In genomic region chr14:45492668-45493067, GRCm38 (mm10) we compare ENCODE assay signal across 10 mouse cellular contexts. TPM values are rescaled to one million over a fixed set of nuclear protein-coding genes. Genes with fewer than 3 reads are reported as not detected.
DNase-seq lines count a peak whose midpoint lies in the region; ATAC-seq and TF ChIP-seq lines count a peak whose summit lies in the region.
"Had no signal": no experiment of that assay in that cellular context is flagged by ENCODE, and none has a peak within 500 bp of the region (broad histone marks: within the 10 kb centered on the region; RNA-seq: fewer than 3 reads in every experiment).

No protein-coding gene starts in this region.

- in situ Hi-C loops in Patski (cut with MboI; ENCODE audit: low pct_unique_long_range_greater_than_20kb) = no loop called here

- no peak for ATAC-seq in heart, embryonic 16.5 days (replicated peaks; ENCODE audit: extremely low read depth, insufficient read depth, low FRiP score)
- ATAC-seq in liver, postnatal 0 days = no peak
- ATAC-seq in liver, embryonic 12.5 days = no peak
- ATAC-seq in Patski = no peak
- no peak for ATAC-seq in intestine, postnatal 0 days

- DNase-seq in heart, embryonic 10.5 days (ENCODE audit: low spot score) = no peak
- DNase-seq in liver, postnatal 0 days = no peak
- no peak for DNase-seq in Patski (ENCODE audit: low read depth, low spot score)
- no peak for DNase-seq in gastrocnemius, postnatal 25 days

- no peak overlapping the region for H3K4me3 ChIP-seq in heart, embryonic 16.5 days (ENCODE audit: low read length)
- no peak overlapping the region for H3K4me3 ChIP-seq in heart, embryonic 10.5 days
- no peak overlapping the region for H3K4me3 ChIP-seq in liver, postnatal 0 days (ENCODE audit: low read depth, low read length)
- H3K4me3 ChIP-seq in liver, embryonic 12.5 days = no peak overlapping the region
- no peak overlapping the region for H3K4me3 ChIP-seq in intestine, postnatal 0 days (ENCODE audit: low read depth, low read length)
- H3K4me3 ChIP-seq: hindbrain, embryonic 15.5 days; limb, embryonic 12.5 days; neural tube, embryonic 12.5 days had no signal

- WGBS in heart, embryonic 16.5 days = 96% methylated on average over 4 of the region's 4 CpGs
- WGBS in heart, embryonic 10.5 days = 91% methylated on average over 4 of the region's 4 CpGs
- WGBS in liver, postnatal 0 days (ENCODE audit: insufficient replicate concordance) = 80% methylated on average over 4 of the region's 4 CpGs
- 85% methylated on average over 4 of the region's 4 CpGs for WGBS in liver, embryonic 12.5 days (ENCODE audit: insufficient replicate concordance)
- 91% methylated on average over 4 of the region's 4 CpGs for whole genome bisulfite sequencing in intestine, postnatal 0 days

- peak overlapping the region; percentile 64 for H3K27ac ChIP-seq in heart, embryonic 16.5 days (ENCODE audit: low read length)
- no peak overlapping the region for H3K27ac ChIP-seq in heart, embryonic 10.5 days
- H3K27ac ChIP-seq in liver, postnatal 0 days (ENCODE audit: low read depth) = peak overlapping the region; percentile 48; the same call in 1 of the 2 replicates
- H3K27ac ChIP-seq in liver, embryonic 12.5 days = no peak overlapping the region
- H3K27ac ChIP-seq in intestine, postnatal 0 days (ENCODE audit: low read depth, low read length) = peak overlapping the region; percentile 46; the same call in 1 of the 2 replicates
- H3K27ac ChIP-seq: hindbrain, embryonic 15.5 days; limb, embryonic 12.5 days; neural tube, embryonic 12.5 days had no signal

- POLR2A ChIA-PET in Patski (lab: Charles Lee) = interaction anchor here (2.0 kb wide), 1 partner anchor 14 kb away, joined by 4 read pairs; no protein-coding TSS in a partner anchor

- no peak overlapping the region for H3K9ac ChIP-seq in heart, embryonic 16.5 days (ENCODE audit: low read length)
- H3K9ac ChIP-seq in liver, postnatal 0 days (replicated peaks) = no peak overlapping the region
- H3K9ac ChIP-seq in liver, embryonic 12.5 days = no peak overlapping the region
- no peak overlapping the region for H3K9ac ChIP-seq in intestine, postnatal 0 days (ENCODE audit: low read depth, low read length)
- H3K9ac ChIP-seq: hindbrain, embryonic 15.5 days; limb, embryonic 12.5 days; neural tube, embryonic 12.5 days had no signal

- no peak overlapping the region for H3K4me2 ChIP-seq in heart, embryonic 16.5 days (ENCODE audit: low read depth, low read length)
- no peak overlapping the region for H3K4me2 ChIP-seq in liver, postnatal 0 days (ENCODE audit: low read depth, low read length)
- no peak overlapping the region for H3K4me2 ChIP-seq in liver, embryonic 12.5 days
- no peak overlapping the region for H3K4me2 ChIP-seq in intestine, postnatal 0 days (replicated peaks; ENCODE audit: low read depth)
- H3K4me2 ChIP-seq: hindbrain, embryonic 15.5 days; limb, embryonic 12.5 days; neural tube, embryonic 12.5 days had no signal

- peaks cover 13% of the 10 kb centered on the region for H3K4me1 ChIP-seq in heart, embryonic 16.5 days (ENCODE audit: control insufficient read depth, insufficient read depth, low read length)
- H3K4me1 ChIP-seq in heart, embryonic 10.5 days = peaks cover 5% of the 10 kb centered on the region; the same call in 1 of the 2 replicates
- peaks cover 3% of the 10 kb centered on the region; the same call in 1 of the 2 replicates for H3K4me1 ChIP-seq in liver, postnatal 0 days (ENCODE audit: insufficient read depth)
- H3K4me1 ChIP-seq in liver, embryonic 12.5 days = no peaks in the 10 kb centered on the region
- H3K4me1 ChIP-seq in intestine, postnatal 0 days (replicated peaks; ENCODE audit: control insufficient read depth, insufficient read depth, low read length) = no peaks in the 10 kb centered on the region
- H3K4me1 ChIP-seq: hindbrain, embryonic 15.5 days; limb, embryonic 12.5 days; neural tube, embryonic 12.5 days had no signal

- TF ChIP-seq EP300 in liver, postnatal 0 days (IDR thresholded peaks at IDR 0.05; ENCODE audit: low read depth) = no peak

- no peak; the same call in 1 of the 2 replicates for TF ChIP-seq CTCF in liver, postnatal 0 days (IDR thresholded peaks at IDR 0.05; ENCODE audit: low read depth)
- TF ChIP-seq CTCF in Patski (IDR thresholded peaks at IDR 0.05) = peak; percentile 45
- TF ChIP-seq CTCF in intestine, postnatal 0 days (IDR thresholded peaks at IDR 0.05; ENCODE audit: low read depth) = peak; percentile 46

- CTCF ChIA-PET in Patski (lab: Charles Lee) = interaction anchor here (1.1 to 2.8 kb wide), 5 partner anchors 8 to 58 kb away, joined by 3 to 13 read pairs (median 4); no protein-coding TSS in a partner anchor

- H3K9me3 ChIP-seq in heart, embryonic 16.5 days (replicated peaks; ENCODE audit: control insufficient read depth, low read length) = peaks cover 5% of the 10 kb centered on the region
- H3K9me3 ChIP-seq in heart, embryonic 10.5 days = no peaks in the 10 kb centered on the region
- no peaks in the 10 kb centered on the region for H3K9me3 ChIP-seq in liver, postnatal 0 days (ENCODE audit: low read length)
- no peaks in the 10 kb centered on the region; the same call in 1 of the 2 replicates for H3K9me3 ChIP-seq in liver, embryonic 12.5 days (replicated peaks)
- no peaks in the 10 kb centered on the region for H3K9me3 ChIP-seq in intestine, postnatal 0 days (ENCODE audit: control insufficient read depth)
- H3K9me3 ChIP-seq: hindbrain, embryonic 15.5 days; limb, embryonic 12.5 days; neural tube, embryonic 12.5 days had no signal

- H3K27me3 ChIP-seq in heart, embryonic 16.5 days (ENCODE audit: control insufficient read depth, insufficient read depth, low read length) = no peaks in the 10 kb centered on the region
- no peaks in the 10 kb centered on the region for H3K27me3 ChIP-seq in heart, embryonic 10.5 days (ENCODE audit: insufficient read depth, poor library complexity, severe bottlenecking)
- H3K27me3 ChIP-seq in liver, postnatal 0 days (ENCODE audit: insufficient read depth, low read length) = no peaks in the 10 kb centered on the region
- H3K27me3 ChIP-seq in liver, embryonic 12.5 days (replicated peaks) = no peaks in the 10 kb centered on the region
- H3K27me3 ChIP-seq in Patski = no peaks in the 10 kb centered on the region
- H3K27me3 ChIP-seq in intestine, postnatal 0 days (replicated peaks; ENCODE audit: control insufficient read depth, insufficient read depth, low read length) = no peaks in the 10 kb centered on the region
- H3K27me3 ChIP-seq: hindbrain, embryonic 15.5 days; limb, embryonic 12.5 days; neural tube, embryonic 12.5 days had no signal

- H3K36me3 ChIP-seq in heart, embryonic 16.5 days (ENCODE audit: control insufficient read depth, insufficient read depth) = peaks cover 22% of the 10 kb centered on the region
- peaks cover 53% of the 10 kb centered on the region for H3K36me3 ChIP-seq in heart, embryonic 10.5 days
- H3K36me3 ChIP-seq in liver, postnatal 0 days (replicated peaks; ENCODE audit: insufficient read depth, low read length) = 0 out of 2 replicates have a peak, but pooled peaks cover 3% of the 10 kb centered on the region
- H3K36me3 ChIP-seq in liver, embryonic 12.5 days = peaks cover 8% of the 10 kb centered on the region; the same call in 1 of the 2 replicates
- H3K36me3 ChIP-seq in intestine, postnatal 0 days (ENCODE audit: control insufficient read depth, insufficient read depth) = no peaks in the 10 kb centered on the region
- H3K36me3 ChIP-seq: hindbrain, embryonic 15.5 days; neural tube, embryonic 12.5 days had no signal

RNA-seq across cellular contexts. Expression of gene Fermt2, which starts 37.2 kb away (rescaled TPM):
- 228 and 229 TPM in 2 replicates for polyA plus RNA-seq in heart, embryonic 16.5 days (2015; fragmentation: Nextera tagmentation; extraction: Ambion mirVana)
- 175 and 176 TPM in 2 replicates for polyA plus RNA-seq in heart, embryonic 10.5 days (2016; fragmentation: Nextera tagmentation; extraction: Ambion mirVana)
- polyA plus RNA-seq in liver, postnatal 0 days (2015; fragmentation: Nextera tagmentation; extraction: Ambion mirVana) = 76.8 and 90.8 TPM in 2 replicates
- polyA plus RNA-seq in liver, embryonic 12.5 days (2016; fragmentation: Nextera tagmentation; extraction: Ambion mirVana) = 37.2 and 37.3 TPM in 2 replicates
- 144 TPM for polyA plus RNA-seq in Patski (2021)
- polyA plus RNA-seq in intestine, postnatal 0 days (2015; fragmentation: Nextera tagmentation; extraction: Ambion mirVana) = 138 and 147 TPM in 2 replicates
- 100 to 1,000 TPM; 179 to 224 TPM for total RNA-seq in gastrocnemius, postnatal 25 days (2021)

Comparison
In these comparisons a context has a peak if more than half of its experiments do, and no peak if none do; other contexts are left out.
1. H3K27ac ChIP-seq: peak in heart, embryonic 16.5 days (single experiment), liver, postnatal 0 days (single experiment) and intestine, postnatal 0 days (single experiment); none in heart, embryonic 10.5 days (single experiment) and liver, embryonic 12.5 days (single experiment).